Mouse (Mus musculus) MEL (cell line): ENCODE results near the gene Btnl2. TPM values are rescaled to one million over a fixed set of nuclear protein-coding genes. Genes with fewer than 3 reads are reported as not detected.

ENCODE experiments used
- DNase-seq: peaks from one replicate; pipeline ENCODE4 v3.0.0; 2011; ENCODE audit warnings: low read depth, low spot score
- H3K27ac ChIP-seq: 2 replicates; pipeline ENCODE4 v1.5.1; 2012; ENCODE audit warnings: low read depth, mild to moderate bottlenecking, control low read depth, low read length, moderate library complexity; ENCODE audit not compliant: control insufficient read depth
- H3K27me3 ChIP-seq, 2 experiments: fragments of 150-350 bp in 1 of 2; sonication (generic) in 1 of 2; 2 replicates each; pipeline ENCODE4 v1.6.1; 2012; ENCODE audit warnings: low read length in 2 of 2, mild to moderate bottlenecking in 2 of 2, improper control_type of control experiment in 1 of 2, moderate library complexity in 1 of 2; ENCODE audit not compliant: insufficient read depth in 2 of 2, control insufficient read depth in 1 of 2
- H3K36me3 ChIP-seq, 2 experiments: 2 replicates each; pipeline ENCODE4 v1.6.1; 2012 to 2014; ENCODE audit warnings: low read length in 2 of 2, improper control_type of control experiment in 1 of 2, inconsistent platforms in 1 of 2, mild to moderate bottlenecking in 1 of 2; ENCODE audit not compliant: insufficient read depth in 2 of 2, control insufficient read depth in 1 of 2
- H3K4me1 ChIP-seq, 2 experiments: fragments of 150-350 bp in 1 of 2; sonication (generic) in 1 of 2; 2 replicates each; pipeline ENCODE4 v1.6.1; 2012; ENCODE audit warnings: low read length in 2 of 2, improper control_type of control experiment in 1 of 2, mild to moderate bottlenecking in 1 of 2; ENCODE audit not compliant: insufficient read depth in 2 of 2, control insufficient read depth in 1 of 2
- H3K4me3 ChIP-seq, 2 experiments: fragments of 150-350 bp in 1 of 2; sonication (generic) in 1 of 2; 2 replicates each; pipeline ENCODE4 v1.5.1; 2012; ENCODE audit warnings: low read depth in 2 of 2, low read length in 2 of 2, mild to moderate bottlenecking in 2 of 2, moderate library complexity in 2 of 2, control low read depth in 1 of 2, improper control_type of control experiment in 1 of 2; ENCODE audit not compliant: control insufficient read depth in 1 of 2, insufficient read depth in 1 of 2
- H3K79me2 ChIP-seq: 2 replicates; pipeline ENCODE4 v1.6.1; 2012; ENCODE audit warnings: mild to moderate bottlenecking, low read length, moderate library complexity; ENCODE audit not compliant: control insufficient read depth, poor library complexity, insufficient read depth
- H3K9ac ChIP-seq: 2 replicates; pipeline ENCODE4 v1.6.1; 2012; ENCODE audit warnings: low read depth, mild to moderate bottlenecking, control low read depth, low read length, moderate library complexity; ENCODE audit not compliant: control insufficient read depth, poor library complexity, severe bottlenecking
- H3K9me3 ChIP-seq: fragments of 150-350 bp; sonication (generic); replicated peaks from 2 replicates; pipeline ENCODE4 v1.6.1; 2012; ENCODE audit warnings: mild to moderate bottlenecking, low read length, improper control_type of control experiment, moderate library complexity; ENCODE audit not compliant: insufficient read depth
- BHLHE40 ChIP-seq: IDR thresholded peaks from 2 replicates; pipeline ENCODE4 v1.6.1; 2012; ENCODE audit warnings: low read depth, mild to moderate bottlenecking, inconsistent platforms, low read length, improper control_type of control experiment, borderline replicate concordance
- CHD2 ChIP-seq: IDR thresholded peaks from 2 replicates; pipeline ENCODE4 v1.6.1; 2011; ENCODE audit warnings: low read length, improper control_type of control experiment
- CTCF ChIP-seq, 3 experiments: IDR thresholded peaks in 2 of 3; conservative IDR thresholded peaks in 1 of 3; 2 replicates each; pipeline ENCODE4 v1.5.1; 2011 to 2012; ENCODE audit warnings: low read length in 3 of 3, low read depth in 2 of 3, mild to moderate bottlenecking in 2 of 3, improper control_type of control experiment in 1 of 3, inconsistent platforms in 1 of 3, mixed read lengths in 1 of 3, moderate library complexity in 1 of 3; ENCODE audit not compliant: control insufficient read depth in 1 of 3, insufficient read depth in 1 of 3, poor library complexity in 1 of 3, severe bottlenecking in 1 of 3
- ELF1 ChIP-seq: IDR thresholded peaks from 2 replicates; pipeline ENCODE4 v1.6.1; 2014; ENCODE audit warnings: low read depth, mild to moderate bottlenecking, inconsistent platforms, low read length, improper control_type of control experiment, moderate library complexity
- GATA1 ChIP-seq: IDR thresholded peaks from 2 replicates; pipeline ENCODE4 v1.6.1; 2011; ENCODE audit warnings: low read depth, low read length, improper control_type of control experiment
- MAFK ChIP-seq: IDR thresholded peaks from 2 replicates; pipeline ENCODE4 v1.6.1; 2011; ENCODE audit warnings: low read depth, mild to moderate bottlenecking, low read length, improper control_type of control experiment, borderline replicate concordance
- MAX ChIP-seq: IDR thresholded peaks from 2 replicates; pipeline ENCODE4 v1.6.1; 2011; ENCODE audit warnings: low read length, improper control_type of control experiment
- MYB ChIP-seq: IDR thresholded peaks from 2 replicates; pipeline ENCODE4 v1.6.1; 2011; ENCODE audit warnings: mild to moderate bottlenecking, low read depth, low read length, improper control_type of control experiment
- MYC ChIP-seq: IDR thresholded peaks from 2 replicates; pipeline ENCODE4 v1.6.1; 2011; ENCODE audit warnings: low read depth, mild to moderate bottlenecking, low read length, improper control_type of control experiment, moderate library complexity
- NRF1 ChIP-seq: IDR thresholded peaks from 2 replicates; pipeline ENCODE4 v1.6.1; 2014; ENCODE audit warnings: low read depth, mild to moderate bottlenecking, inconsistent platforms, low read length, improper control_type of control experiment, moderate library complexity; ENCODE audit not compliant: poor library complexity, insufficient read depth, severe bottlenecking
- RAD21 ChIP-seq: IDR thresholded peaks from 2 replicates; pipeline ENCODE4 v1.6.1; 2011; ENCODE audit warnings: mild to moderate bottlenecking, low read depth, low read length, improper control_type of control experiment
- SIN3A ChIP-seq: IDR thresholded peaks from 2 replicates; pipeline ENCODE4 v1.6.1; 2012; ENCODE audit warnings: low read length, improper control_type of control experiment, inconsistent platforms
- TAL1 ChIP-seq: IDR thresholded peaks from 2 replicates; pipeline ENCODE4 v1.6.1; 2012; ENCODE audit warnings: mild to moderate bottlenecking, inconsistent platforms, low read length, moderate library complexity, mixed read lengths
- TBP ChIP-seq: IDR thresholded peaks from 2 replicates; pipeline ENCODE4 v1.8.0; 2011; ENCODE audit warnings: low read depth, low read length, improper control_type of control experiment
- UBTF ChIP-seq: IDR thresholded peaks from 2 replicates; pipeline ENCODE4 v1.6.1; 2012; ENCODE audit warnings: low read depth, mild to moderate bottlenecking, inconsistent platforms, low read length, improper control_type of control experiment, moderate library complexity, borderline replicate concordance; ENCODE audit not compliant: insufficient read depth
- USF2 ChIP-seq, 2 experiments: IDR thresholded peaks; 2 replicates each; pipeline ENCODE4 v1.6.1; 2011 to 2012; ENCODE audit warnings: improper control_type of control experiment in 2 of 2, low read length in 2 of 2, borderline replicate concordance in 1 of 2, inconsistent platforms in 1 of 2, low read depth in 1 of 2, mild to moderate bottlenecking in 1 of 2; ENCODE audit not compliant: insufficient read depth in 1 of 2
- ZC3H11A ChIP-seq: IDR thresholded peaks from 2 replicates; pipeline ENCODE4 v1.6.1; 2012; ENCODE audit warnings: low read depth, mild to moderate bottlenecking, inconsistent platforms, low read length, improper control_type of control experiment
- ZKSCAN1 ChIP-seq: IDR thresholded peaks from 2 replicates; pipeline ENCODE4 v1.6.1; 2012; ENCODE audit warnings: low read depth, mild to moderate bottlenecking, inconsistent platforms, low read length, improper control_type of control experiment, moderate library complexity
- ZMIZ1 ChIP-seq: IDR thresholded peaks from 2 replicates; pipeline ENCODE4 v1.6.1; 2012; ENCODE audit warnings: low read depth, mild to moderate bottlenecking, inconsistent platforms, low read length, improper control_type of control experiment, moderate library complexity
- ZNF384 ChIP-seq: IDR thresholded peaks from 2 replicates; pipeline ENCODE4 v1.6.1; 2012; ENCODE audit warnings: low read depth, mild to moderate bottlenecking, inconsistent platforms, low read length, improper control_type of control experiment
- polyA plus RNA-seq, 2 experiments: library from polyadenylated mRNA; stranded (reverse) in 1 of 2; unstranded in 1 of 2; fragments of >175 nt in 1 of 2; fragments of >200 nt in 1 of 2; gene quantifications; 2 replicates each; pipeline versions ENCODE4 v1.2.1 to v1.2.4; 2012; ENCODE audit warnings: low replicate concordance in 2 of 2, low read depth in 1 of 2; ENCODE audit not compliant: insufficient read length in 2 of 2, insufficient read depth in 1 of 2, missing spikeins in 1 of 2
- total RNA-seq: library from RNA; depleted of rRNA; stranded (reverse); fragments of 300-350 nt; gene quantifications from 2 replicates; pipeline ENCODE4 v1.2.3, GENCODE M21; 2012

The Btnl2 gene
- total and polyA plus RNA-seq, 3 experiments, result not detected

DNA sequence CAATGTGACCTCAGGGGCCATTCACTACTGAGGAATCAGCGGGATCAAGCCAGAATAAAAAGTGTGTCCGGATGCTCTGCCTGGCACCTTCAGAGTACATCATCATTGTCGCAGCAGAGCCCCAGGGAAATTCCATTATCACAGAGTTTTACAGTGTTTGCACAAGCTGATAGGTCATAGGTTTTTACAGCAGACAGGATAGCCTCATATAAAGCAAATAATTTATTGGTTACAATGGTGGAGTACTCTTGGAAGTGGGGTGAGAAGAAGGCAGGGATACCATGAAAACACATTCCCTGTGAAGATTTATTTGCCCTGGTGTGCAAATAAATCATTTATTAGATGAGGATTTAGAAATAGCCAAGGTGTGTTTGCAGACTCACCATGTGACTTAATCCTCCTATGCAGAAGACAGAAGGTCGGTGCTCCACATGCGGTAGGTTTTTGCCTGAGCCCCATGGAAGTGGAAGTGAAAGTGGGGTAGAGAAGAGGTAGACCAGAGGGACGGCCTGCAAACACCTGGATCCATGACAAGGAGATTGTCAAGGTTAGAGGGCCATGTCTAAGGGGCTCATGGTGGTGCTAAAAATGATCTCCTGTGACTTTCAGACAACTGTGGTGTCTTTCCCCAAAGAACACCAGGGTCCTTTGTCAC lies 18.6 kb downstream of the Btnl2 start:
- Histone ChIP-seq H3K27ac (no peak overlapping the region), H3K27me3 (peaks cover 0 to 5% of the 10 kb centered on the region in 2 experiments; a peak in 2 of 4 replicates), H3K36me3 (no peaks in the 10 kb centered on the region)
- DNase-seq, result no peak
- TF ChIP-seq ZMIZ1 (no peak), TBP (no peak), MYC (no peak), SIN3A (no peak), USF2 (IDR thresholded peaks at IDR 0.05; ENCODE audit: borderline replicate concordance in 1 of 2, insufficient read depth in 1 of 2, low read depth in 1 of 2, low read length in 2 of 2) (no peak), CHD2 (no peak), GATA1 (no peak), RAD21 (no peak), ZNF384 (no peak), MAFK (no peak)
- TF ChIP-seq, all 39 proteins: peak for 0
- H3K9me3 ChIP-seq, result no peaks in the 10 kb centered on the region
- H3K79me2 ChIP-seq, result no peaks in the 10 kb centered on the region
- no peaks in the 10 kb centered on the region for H3K4me1 ChIP-seq
- H3K4me3 ChIP-seq, result no peak overlapping the region
- no peak overlapping the region for H3K9ac ChIP-seq

DNA sequence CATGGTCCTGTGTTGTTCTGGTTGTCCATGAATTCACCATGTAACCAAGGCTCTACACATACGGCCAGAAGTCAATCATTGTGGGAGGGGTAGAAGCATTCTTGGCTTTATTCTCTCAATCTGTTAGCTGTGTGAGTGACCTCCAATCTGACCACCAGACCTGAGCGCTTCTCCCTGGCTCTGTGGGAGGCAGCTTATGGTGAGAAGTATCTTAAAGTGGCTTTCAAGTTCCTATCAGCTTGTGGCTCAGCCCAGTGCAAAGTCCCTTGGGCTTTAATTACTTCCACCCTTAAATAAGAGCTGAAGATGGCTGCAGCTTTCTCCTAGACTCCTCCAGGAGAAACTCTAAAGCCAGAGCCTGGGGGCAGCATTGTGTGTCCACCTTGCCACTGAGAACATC lies 22.2 kb downstream of the Btnl2 start, which contains the start of gene Btnl1:
TSS of gene Btnl1 (plus strand) at position 286 of the 400 bp plus-strand sequence.
- Histone ChIP-seq H3K4me1 (no peaks in the 10 kb centered on the region), H3K27ac (no peak within 1 kb of the TSS), H3K9me3 (no peaks in the 10 kb centered on the region), H3K79me2 (no peaks in the 10 kb centered on the region), H3K36me3 (no peaks in the 10 kb centered on the region), H3K27me3 (peaks cover 0 to 3% of the 10 kb centered on the region in 2 experiments; a peak in 2 of 4 replicates), H3K9ac (no peak within 1 kb of the TSS), H3K4me3 (no peak within 1 kb of the TSS)
- DNase-seq, result no peak
- TF ChIP-seq ZNF384, result no peak
- TF ChIP-seq MAFK, result no peak
- no peak for TF ChIP-seq RAD21
- TF ChIP-seq ZKSCAN1, result no peak
- no peak for TF ChIP-seq USF2 (IDR thresholded peaks at IDR 0.05; ENCODE audit: borderline replicate concordance in 1 of 2, insufficient read depth in 1 of 2, low read depth in 1 of 2, low read length in 2 of 2)
- TF ChIP-seq UBTF, result no peak
- TF ChIP-seq MYB, result no peak
- TF ChIP-seq ZC3H11A, result no peak
- no peak for TF ChIP-seq TAL1
- no peak for TF ChIP-seq NRF1
- TF ChIP-seq TBP, result no peak
- no peak for TF ChIP-seq CTCF (IDR thresholded peaks at IDR 0.05 in 2 of 3, conservative IDR thresholded peaks at IDR 0.05 in 1 of 3; ENCODE audit: control insufficient read depth in 1 of 3, insufficient read depth in 1 of 3, low read depth in 2 of 3, low read length in 3 of 3, poor library complexity in 1 of 3, severe bottlenecking in 1 of 3)
- TF ChIP-seq ZMIZ1, result no peak
- no peak for TF ChIP-seq CHD2
- no peak for TF ChIP-seq BHLHE40
- TF ChIP-seq MAX, result no peak
- no peak for TF ChIP-seq ELF1
